Mouse (Mus musculus) cortical plate, adult 2 months (tissue): ENCODE measurements around the gene Rps17.

Source experiments
- CTCF ChIP-seq: fragments of 200-500 bp; IDR thresholded peaks from 2 replicates; pipeline ENCODE4 v1.5.1; 2011; ENCODE audit warnings: mild to moderate bottlenecking, control low read depth, low read length; ENCODE audit not compliant: insufficient read depth; ENCODE audit errors: extremely low read depth
- POLR2A ChIP-seq: fragments of 200-500 bp; IDR thresholded peaks from 2 replicates; pipeline ENCODE4 v1.6.1; 2011; ENCODE audit warnings: mild to moderate bottlenecking, low read length, control low read depth; ENCODE audit not compliant: insufficient read depth; ENCODE audit errors: extremely low read depth

DNA sequence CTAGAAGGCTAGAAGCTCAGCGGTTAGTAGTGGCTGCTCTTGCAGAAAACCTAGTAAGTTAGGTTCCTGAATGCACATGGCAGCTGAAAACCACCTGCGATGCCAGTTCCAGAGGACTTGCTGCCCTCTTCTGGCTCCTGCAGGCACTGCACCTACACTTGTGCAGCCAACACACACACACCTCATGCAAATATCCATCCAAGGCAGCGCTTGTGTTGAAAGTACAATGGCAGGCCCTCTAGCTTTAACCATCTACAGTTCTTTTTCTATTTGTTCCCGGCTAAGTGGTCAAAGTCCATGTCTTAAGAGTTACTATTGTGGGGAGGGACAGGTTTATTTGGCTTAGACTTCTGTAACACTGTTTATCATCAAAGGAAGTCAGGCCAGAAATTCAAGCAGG, 5.3 kb downstream of the Rps17 start:
- TF ChIP-seq CTCF (peak; percentile 66), POLR2A (no peak)
